Mouse (Mus musculus) small intestine, adult 2 months (tissue): ENCODE data around the gene Mdga1. TPM values are rescaled to one million over a fixed set of nuclear protein-coding genes. Genes with fewer than 3 reads are reported as not detected.
A peak's percentile ranks its signal among the peaks of the same experiment; 100 is the strongest.

Experiments used
- H3K27ac ChIP-seq: fragments of 200-500 bp; 2 replicates; pipeline ENCODE4 v1.5.1; 2012; ENCODE audit warnings: low read depth, low read length, control low read depth, inconsistent platforms; ENCODE audit not compliant: insufficient read depth
- H3K27me3 ChIP-seq: fragments of 200-500 bp; 2 replicates; pipeline ENCODE4 v1.6.1; 2012; ENCODE audit warnings: mild to moderate bottlenecking, moderate library complexity, low read length, inconsistent platforms; ENCODE audit not compliant: control insufficient read depth, insufficient read depth
- H3K36me3 ChIP-seq: fragments of 200-500 bp; 2 replicates; pipeline ENCODE4 v1.6.1; 2012; ENCODE audit warnings: mild to moderate bottlenecking, low read length, control low read depth, inconsistent platforms; ENCODE audit not compliant: control insufficient read depth, insufficient read depth
- H3K4me1 ChIP-seq: fragments of 200-500 bp; 2 replicates; pipeline ENCODE4 v1.6.1; 2012; ENCODE audit warnings: low read length, inconsistent platforms, mixed read lengths; ENCODE audit not compliant: control insufficient read depth, insufficient read depth, insufficient read length
- H3K4me3 ChIP-seq: fragments of 200-500 bp; 2 replicates; pipeline ENCODE4 v1.5.1; 2012; ENCODE audit warnings: low read depth, mild to moderate bottlenecking, control low read depth, inconsistent platforms, low read length, moderate library complexity
- CTCF ChIP-seq: fragments of 200-500 bp; IDR thresholded peaks from 2 replicates; pipeline ENCODE4 v1.5.1; 2012; ENCODE audit warnings: low read depth, mild to moderate bottlenecking, control low read depth, inconsistent platforms, low read length, moderate library complexity, mixed read lengths; ENCODE audit not compliant: insufficient replicate concordance, insufficient read length; ENCODE audit errors: extremely low read depth
- POLR2A ChIP-seq: fragments of 200-500 bp; IDR thresholded peaks from 2 replicates; pipeline ENCODE4 v1.6.1; 2012; ENCODE audit warnings: low read depth, mild to moderate bottlenecking, control low read depth, inconsistent platforms, low read length, moderate library complexity
- WGBS: fragments of 180-500 bp; shearing (Covaris S2); methylation state at CpG from one replicate; pipeline ENCODE4 v1.1.7; 2018; 5-methylcytosine and 5-hydroxymethylcytosine counted together
- polyA plus RNA-seq: library from polyadenylated mRNA; depleted of rRNA; stranded (reverse); fragments of >200 nt; gene quantifications from 2 replicates; pipeline ENCODE4 v1.2.3, GENCODE M21; 2012

Mdga1 gene
- polyA plus RNA-seq, 1 experiment = 1.1 TPM

DNA sequence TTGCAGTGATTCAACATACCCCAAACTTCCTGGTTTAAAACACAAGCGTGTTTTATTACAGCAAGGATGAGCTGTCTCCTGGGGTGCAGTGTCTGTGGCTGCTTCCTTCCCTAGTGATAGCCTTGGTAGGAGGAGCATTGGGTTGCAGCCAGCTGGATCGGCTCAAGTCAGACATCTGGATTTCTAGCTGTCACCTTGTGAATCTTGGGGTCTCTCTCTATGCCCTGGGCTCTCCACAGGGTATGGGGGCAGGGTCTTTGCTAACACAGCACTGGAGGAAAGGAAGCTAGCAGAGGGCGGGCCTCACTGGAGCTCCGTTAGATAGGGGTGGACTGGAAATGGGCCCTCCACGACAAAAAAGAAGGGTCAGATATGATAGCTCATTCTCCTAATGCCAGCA, 57.2 kb downstream of the Mdga1 start:
- no peaks in the 10 kb centered on the region for H3K4me1 ChIP-seq
- 44% methylated on average over 5 of the region's 5 CpGs for WGBS
- no peak for TF ChIP-seq CTCF
- no peak for TF ChIP-seq POLR2A

GRCm38 (mm10) chr17:29909031-29909430, 60.9 kb downstream of the Mdga1 start:
- H3K4me3 ChIP-seq = no peak overlapping the region
- 92% methylated on average over 7 of the region's 7 CpGs for WGBS
- no peaks in the 10 kb centered on the region for H3K4me1 ChIP-seq
- TF ChIP-seq CTCF (no peak), POLR2A (no peak)
- H3K27me3 ChIP-seq = no peaks in the 10 kb centered on the region
- H3K27ac ChIP-seq = no peak overlapping the region
- H3K36me3 ChIP-seq = no peaks in the 10 kb centered on the region

More for the DNA sequence above, 57.2 kb downstream of the Mdga1 start:
- Histone ChIP-seq H3K4me3 (no peak overlapping the region), H3K27ac (no peak overlapping the region), H3K27me3 (no peaks in the 10 kb centered on the region), H3K36me3 (no peaks in the 10 kb centered on the region)

DNA sequence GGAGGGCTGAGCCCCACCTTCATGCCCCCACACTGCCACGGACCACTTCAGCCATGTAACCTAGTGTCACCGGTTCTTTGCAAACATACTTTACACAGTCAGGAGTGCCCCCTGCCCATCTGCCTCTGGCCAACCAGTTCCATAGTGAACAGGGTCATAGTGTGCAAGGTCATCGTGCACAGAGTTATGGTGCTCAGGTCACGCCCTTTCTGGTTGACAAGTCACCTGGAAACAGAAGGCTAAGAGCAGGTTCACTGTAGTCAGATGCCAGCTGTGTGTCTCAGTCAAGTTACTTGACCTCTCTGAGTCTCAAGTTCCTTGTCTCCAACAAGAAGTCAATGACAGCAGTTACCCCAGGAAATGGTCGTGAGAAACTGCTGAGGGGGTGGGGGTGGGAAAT, 65.2 kb downstream of the Mdga1 start:
- H3K4me1 ChIP-seq = no peaks in the 10 kb centered on the region
- WGBS = 62% methylated on average over 5 of the region's 5 CpGs
- TF ChIP-seq CTCF (no peak), POLR2A (no peak)
- H3K27ac ChIP-seq = no peak overlapping the region
- no peak overlapping the region for H3K4me3 ChIP-seq
- H3K36me3 ChIP-seq = no peaks in the 10 kb centered on the region
- no peaks in the 10 kb centered on the region for H3K27me3 ChIP-seq

DNA sequence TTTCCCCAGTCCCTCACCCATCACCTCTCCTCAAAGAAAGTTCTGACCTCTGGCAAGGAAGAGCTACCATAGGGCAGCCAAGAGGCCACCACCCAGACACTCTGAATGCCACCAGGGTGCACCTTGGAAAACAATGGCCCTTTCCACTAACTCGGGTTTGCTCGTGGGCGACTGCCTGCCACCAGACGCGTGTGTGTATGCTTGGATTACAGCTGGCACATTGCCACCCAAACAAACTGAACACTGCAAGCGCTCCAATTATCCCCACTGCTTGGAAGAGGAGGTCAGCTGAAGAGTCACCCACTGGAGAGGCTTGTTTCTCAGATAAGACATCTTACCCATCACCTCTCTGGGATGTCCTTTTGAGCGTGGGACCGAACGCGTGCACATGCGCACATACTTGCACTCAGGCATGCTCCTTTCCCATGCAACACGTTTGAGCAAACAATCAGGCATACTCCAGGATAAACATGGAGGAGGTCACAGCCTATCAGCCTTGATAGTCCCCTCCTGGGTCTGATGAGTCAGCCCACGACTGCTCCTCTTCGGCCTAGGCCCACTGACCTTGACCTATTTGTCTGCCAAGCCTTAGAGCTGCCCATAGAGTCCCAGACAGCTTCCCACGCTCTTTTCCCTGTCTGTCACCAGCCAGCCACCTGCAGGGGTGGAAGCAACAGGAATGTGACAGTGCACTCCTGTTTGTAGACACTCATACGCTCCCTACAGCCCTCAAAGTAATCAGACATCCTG, 67.3 kb downstream of the Mdga1 start:
- H3K27ac ChIP-seq = no peak overlapping the region
- TF ChIP-seq POLR2A = no peak
- TF ChIP-seq CTCF = no peak
- 42% methylated on average over 16 of the region's 16 CpGs for WGBS

GRCm38 (mm10) chr17:29900289-29900688, 69.6 kb downstream of the Mdga1 start:
- TF ChIP-seq POLR2A (no peak), CTCF (no peak)
- WGBS = 66% methylated on average over 5 of the region's 5 CpGs
- H3K36me3 ChIP-seq = no peaks in the 10 kb centered on the region
- no peaks in the 10 kb centered on the region for H3K4me1 ChIP-seq
- H3K4me3 ChIP-seq = no peak overlapping the region
- no peak overlapping the region for H3K27ac ChIP-seq
- H3K27me3 ChIP-seq = no peaks in the 10 kb centered on the region

More for the DNA sequence above, 67.3 kb downstream of the Mdga1 start:
- no peak overlapping the region for H3K4me3 ChIP-seq
- no peaks in the 10 kb centered on the region for H3K27me3 ChIP-seq
- no peaks in the 10 kb centered on the region for H3K4me1 ChIP-seq
- no peaks in the 10 kb centered on the region for H3K36me3 ChIP-seq

DNA sequence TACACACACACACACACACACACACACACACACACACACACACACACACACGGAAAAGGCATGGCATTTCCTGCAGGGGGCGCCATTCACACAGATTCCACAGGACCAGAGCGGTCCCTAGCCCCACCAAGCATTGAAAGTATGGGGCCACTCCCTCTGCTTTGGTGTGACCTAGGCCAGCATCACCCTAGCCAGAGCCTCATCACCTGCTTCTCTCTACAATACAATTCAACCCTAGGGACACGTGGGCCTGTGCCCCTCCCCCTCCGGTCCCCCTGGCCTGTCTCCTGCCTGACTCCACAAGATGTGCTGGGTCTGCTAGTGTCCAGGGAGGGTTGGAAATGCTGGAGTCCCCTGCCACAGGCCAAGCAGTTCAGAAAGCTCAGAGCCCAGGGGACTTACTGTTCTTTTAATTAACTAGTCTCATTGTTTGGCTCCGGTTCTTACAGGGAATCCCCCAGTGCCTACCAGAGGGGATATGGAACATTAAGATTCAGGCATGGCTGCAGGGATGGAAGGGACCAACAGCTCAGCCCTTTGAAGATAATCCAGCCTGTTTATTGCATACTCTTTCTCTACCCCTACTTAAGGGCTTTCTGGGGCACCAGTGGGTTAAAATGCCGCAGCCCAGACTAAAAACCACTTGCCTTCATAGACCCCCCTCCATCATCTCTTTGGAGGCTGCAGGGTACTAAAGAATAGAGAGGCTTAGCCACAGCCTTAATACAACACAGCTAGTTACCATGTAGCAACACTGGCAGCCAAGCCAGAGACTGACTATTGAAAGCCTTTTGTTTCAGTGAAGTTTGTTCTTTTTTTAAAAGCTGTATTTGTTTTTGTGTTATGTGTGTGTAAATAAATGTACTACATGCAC, 73.5 kb downstream of the Mdga1 start:
- TF ChIP-seq CTCF = peak; percentile 18; the same call in 1 of the 2 replicates
- TF ChIP-seq POLR2A = no peak
- Histone ChIP-seq H3K27ac (no peak overlapping the region), H3K36me3 (no peaks in the 10 kb centered on the region), H3K4me1 (no peaks in the 10 kb centered on the region), H3K27me3 (peaks cover 11% of the 10 kb centered on the region), H3K4me3 (no peak overlapping the region)
- 26% methylated on average over 7 of the region's 7 CpGs for WGBS

DNA sequence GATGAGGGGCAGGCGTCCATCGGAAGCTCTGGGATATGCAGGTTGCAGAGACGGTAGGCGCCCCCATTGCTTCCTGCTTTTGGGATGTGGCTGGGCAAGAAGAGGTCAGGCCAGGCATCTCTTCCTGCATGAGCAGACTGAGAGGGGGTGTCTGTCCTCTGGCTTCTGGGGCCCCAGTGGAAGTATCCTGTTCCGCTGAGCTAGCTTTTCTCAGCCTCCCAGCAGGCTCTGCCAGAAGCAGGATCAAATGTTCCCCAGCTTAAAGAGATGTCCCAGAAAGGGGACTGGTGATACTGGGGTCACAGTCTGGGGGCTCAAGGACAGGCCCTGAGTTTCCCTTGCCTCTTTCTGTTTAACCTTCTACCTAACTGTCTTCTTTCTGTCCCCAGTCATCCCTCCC, 74.3 kb downstream of the Mdga1 start:
- Histone ChIP-seq H3K4me1 (no peaks in the 10 kb centered on the region), H3K27ac (no peak overlapping the region), H3K36me3 (no peaks in the 10 kb centered on the region), H3K4me3 (no peak overlapping the region), H3K27me3 (peaks cover 17% of the 10 kb centered on the region)
- WGBS = 89% methylated on average over 5 of the region's 5 CpGs
- TF ChIP-seq POLR2A = no peak
- no peak for TF ChIP-seq CTCF
